Mouse (Mus musculus) hindbrain, embryonic 11.5 days (tissue): ENCODE results near the gene Camk2g. TPM values are rescaled to one million over a fixed set of nuclear protein-coding genes. Genes with fewer than 3 reads are reported as not detected.

ENCODE experiments used
- ATAC-seq: fragments of 200-750 bp; cut with Nextera tagmentation; 2 replicates; pipeline ENCODE4 v1.8.0; 2017; ENCODE audit warnings: mild to moderate bottlenecking, moderate TSS enrichment, moderate library complexity; ENCODE audit not compliant: low FRiP score
- DNase-seq: peaks from one replicate; pipeline ENCODE4 v3.0.0-alpha.2; 2015; ENCODE audit warnings: low spot score
- H3K27ac ChIP-seq: fragments of 300-500 bp; sonication (generic); 2 replicates; pipeline ENCODE4 v1.5.1; 2014; ENCODE audit warnings: mild to moderate bottlenecking, low read depth, low read length
- H3K27me3 ChIP-seq: fragments of 300-500 bp; sonication (generic); 2 replicates; pipeline ENCODE4 v1.6.1; 2014; ENCODE audit warnings: mild to moderate bottlenecking, low read length, moderate library complexity, mixed read lengths; ENCODE audit not compliant: control insufficient read depth, insufficient read depth
- H3K36me3 ChIP-seq: fragments of 300-500 bp; sonication (generic); 2 replicates; pipeline ENCODE4 v1.6.1; 2014; ENCODE audit warnings: mild to moderate bottlenecking, low read length, moderate library complexity, mixed read lengths; ENCODE audit not compliant: control insufficient read depth, insufficient read depth
- H3K4me1 ChIP-seq: fragments of 300-500 bp; sonication (generic); replicated peaks from 2 replicates; pipeline ENCODE4 v1.6.1; 2014; ENCODE audit warnings: low read length, mixed read lengths; ENCODE audit not compliant: control insufficient read depth, insufficient read depth
- H3K4me2 ChIP-seq: fragments of 300-500 bp; sonication (generic); replicated peaks from 2 replicates; pipeline ENCODE4 v1.6.1; 2014; ENCODE audit warnings: mild to moderate bottlenecking, low read depth, low read length
- H3K4me3 ChIP-seq: fragments of 300-500 bp; sonication (generic); 2 replicates; pipeline ENCODE4 v1.5.1; 2014; ENCODE audit warnings: low read depth, low read length
- H3K9ac ChIP-seq: fragments of 300-500 bp; sonication (generic); 2 replicates; pipeline ENCODE4 v1.6.1; 2014; ENCODE audit warnings: low read depth, low read length
- H3K9me3 ChIP-seq: fragments of 300-500 bp; sonication (generic); 2 replicates; pipeline ENCODE4 v1.6.1; 2016; ENCODE audit warnings: low read length; ENCODE audit not compliant: control insufficient read depth
- WGBS: fragments of 180-500 bp; shearing (Covaris S2); extraction: QIAGEN DNeasy Blood & Tissue Kit; methylation state at CpG from one replicate; pipeline ENCODE4 v1.1.7; 2014; 5-methylcytosine and 5-hydroxymethylcytosine counted together
- polyA plus RNA-seq: library from polyadenylated mRNA; unstranded; fragments of >200 nt; fragmentation: Nextera tagmentation; extraction: Ambion mirVana; gene quantifications from 2 replicates; pipeline ENCODE4 v1.2.1, GENCODE M21; 2014

Camk2g gene
- polyA plus RNA-seq, 1 experiment from 2014 or later, result 44.2 TPM

- no peaks in the 10 kb centered on the region for H3K36me3 ChIP-seq
- no peak for ATAC-seq
- WGBS, result 79% methylated on average over 1 of the region's 1 CpGs
- DNase-seq, result no peak
- no peak overlapping the region for H3K4me2 ChIP-seq
- H3K4me3 ChIP-seq, result no peak overlapping the region
- no peaks in the 10 kb centered on the region for H3K27me3 ChIP-seq
- no peak overlapping the region for H3K27ac ChIP-seq
- peaks cover 3% of the 10 kb centered on the region; the same call in 1 of the 2 replicates for H3K4me1 ChIP-seq
- no peaks in the 10 kb centered on the region for H3K9me3 ChIP-seq
- H3K9ac ChIP-seq, result no peak overlapping the region
These were observed 38.0 kb upstream of the Camk2g start for GRCm38 (mm10) chr14:20831915-20832314.

- Histone ChIP-seq H3K27me3 (no peaks in the 10 kb centered on the region), H3K9ac (no peak overlapping the region), H3K36me3 (no peaks in the 10 kb centered on the region), H3K4me2 (no peak overlapping the region), H3K4me3 (no peak overlapping the region), H3K9me3 (no peaks in the 10 kb centered on the region), H3K4me1 (no peaks in the 10 kb centered on the region), H3K27ac (no peak overlapping the region)
- DNase-seq (no peak), ATAC-seq (no peak)
- 87% methylated on average over 9 of the region's 9 CpGs for WGBS
These were observed 37.4 kb upstream of the Camk2g start for GRCm38 (mm10) chr14:20831141-20831910.

GRCm38 (mm10) chr14:20829523-20830366 lies 35.9 kb upstream of the Camk2g start:
- Histone ChIP-seq H3K27ac (no peak overlapping the region), H3K4me1 (no peaks in the 10 kb centered on the region), H3K4me3 (no peak overlapping the region), H3K4me2 (no peak overlapping the region), H3K9me3 (no peaks in the 10 kb centered on the region), H3K36me3 (no peaks in the 10 kb centered on the region), H3K27me3 (no peaks in the 10 kb centered on the region), H3K9ac (no peak overlapping the region)
- ATAC-seq (no peak), DNase-seq (no peak)
- WGBS, result 84% methylated on average over 12 of the region's 12 CpGs

- DNase-seq (no peak), ATAC-seq (no peak)
- Histone ChIP-seq H3K4me2 (no peak overlapping the region), H3K27me3 (no peaks in the 10 kb centered on the region), H3K9ac (no peak overlapping the region), H3K27ac (no peak overlapping the region), H3K4me3 (no peak overlapping the region), H3K4me1 (no peaks in the 10 kb centered on the region), H3K9me3 (no peaks in the 10 kb centered on the region), H3K36me3 (no peaks in the 10 kb centered on the region)
- 84% methylated on average over 3 of the region's 3 CpGs for WGBS
These were observed 34.6 kb upstream of the Camk2g start for GRCm38 (mm10) chr14:20828524-20828923.

- no peaks in the 10 kb centered on the region for H3K36me3 ChIP-seq
- no peaks in the 10 kb centered on the region for H3K27me3 ChIP-seq
- H3K4me1 ChIP-seq, result no peaks in the 10 kb centered on the region
- no peaks in the 10 kb centered on the region for H3K9me3 ChIP-seq
- ATAC-seq, result no peak
- H3K9ac ChIP-seq, result no peak overlapping the region
- no peak for DNase-seq
- no peak overlapping the region for H3K27ac ChIP-seq
- H3K4me3 ChIP-seq, result no peak overlapping the region
- H3K4me2 ChIP-seq, result no peak overlapping the region
- WGBS, result 88% methylated on average over 5 of the region's 5 CpGs
These were observed 33.6 kb upstream of the Camk2g start for GRCm38 (mm10) chr14:20827491-20827890.

GRCm38 (mm10) chr14:20827061-20827460 lies 33.2 kb upstream of the Camk2g start:
- ATAC-seq, result no peak
- H3K9me3 ChIP-seq, result no peaks in the 10 kb centered on the region
- 86% methylated on average over 8 of the region's 8 CpGs for WGBS

GRCm38 (mm10) chr14:20825516-20825915 lies 31.6 kb upstream of the Camk2g start:
- DNase-seq (no peak), ATAC-seq (no peak)
- no peak overlapping the region for H3K27ac ChIP-seq
- H3K4me2 ChIP-seq, result no peak overlapping the region
- 94% methylated on average over 2 of the region's 2 CpGs for WGBS
- H3K36me3 ChIP-seq, result no peaks in the 10 kb centered on the region
- H3K9me3 ChIP-seq, result no peaks in the 10 kb centered on the region
- H3K4me3 ChIP-seq, result no peak overlapping the region
- H3K4me1 ChIP-seq, result no peaks in the 10 kb centered on the region
- no peaks in the 10 kb centered on the region for H3K27me3 ChIP-seq
- H3K9ac ChIP-seq, result no peak overlapping the region

More at GRCm38 (mm10) chr14:20827061-20827460, 33.2 kb upstream of the Camk2g start:
- Histone ChIP-seq H3K4me2 (no peak overlapping the region), H3K27ac (no peak overlapping the region), H3K36me3 (no peaks in the 10 kb centered on the region), H3K27me3 (no peaks in the 10 kb centered on the region), H3K9ac (no peak overlapping the region), H3K4me3 (no peak overlapping the region), H3K4me1 (no peaks in the 10 kb centered on the region)
- no peak for DNase-seq

GRCm38 (mm10) chr14:20824517-20824916 lies 30.6 kb upstream of the Camk2g start:
- WGBS, result 90% methylated on average over 1 of the region's 1 CpGs
- H3K9ac ChIP-seq, result no peak overlapping the region
- ATAC-seq, result no peak

More at GRCm38 (mm10) chr14:20824517-20824916, 30.6 kb upstream of the Camk2g start:
- H3K4me3 ChIP-seq, result no peak overlapping the region
- no peaks in the 10 kb centered on the region for H3K36me3 ChIP-seq
- H3K4me1 ChIP-seq, result no peaks in the 10 kb centered on the region
- DNase-seq, result no peak
- H3K27me3 ChIP-seq, result no peaks in the 10 kb centered on the region
- no peak overlapping the region for H3K4me2 ChIP-seq
- H3K27ac ChIP-seq, result no peak overlapping the region
- no peaks in the 10 kb centered on the region for H3K9me3 ChIP-seq
